Mouse (Mus musculus): Measurements from ENCODE around the gene Myh11.

The Myh11 gene

DNA sequence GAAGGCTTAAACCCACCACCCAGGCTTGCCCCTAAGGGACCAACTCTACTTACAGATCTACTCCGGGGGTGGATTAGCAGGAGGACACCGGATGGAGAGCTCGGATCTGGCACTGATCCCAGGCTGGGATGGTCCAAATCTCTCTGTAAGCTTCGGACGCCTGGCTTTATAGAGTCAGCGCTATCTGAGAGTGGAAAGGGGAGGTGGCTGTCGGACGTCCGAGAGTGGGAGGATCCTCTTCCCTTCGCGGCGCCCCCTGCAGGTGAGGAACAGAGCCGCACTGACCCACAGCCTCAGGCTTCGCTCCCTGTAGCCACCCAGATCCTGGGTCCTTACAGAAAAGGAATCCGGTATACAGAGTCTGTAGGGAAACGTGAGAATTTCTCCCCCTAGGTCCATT lies at the start of gene Myh11:
Gene Myh11, minus strand, starts transcription at position 150 of the 400 bp plus-strand sequence.
- peak; percentile 8 for DNase-seq

DNA sequence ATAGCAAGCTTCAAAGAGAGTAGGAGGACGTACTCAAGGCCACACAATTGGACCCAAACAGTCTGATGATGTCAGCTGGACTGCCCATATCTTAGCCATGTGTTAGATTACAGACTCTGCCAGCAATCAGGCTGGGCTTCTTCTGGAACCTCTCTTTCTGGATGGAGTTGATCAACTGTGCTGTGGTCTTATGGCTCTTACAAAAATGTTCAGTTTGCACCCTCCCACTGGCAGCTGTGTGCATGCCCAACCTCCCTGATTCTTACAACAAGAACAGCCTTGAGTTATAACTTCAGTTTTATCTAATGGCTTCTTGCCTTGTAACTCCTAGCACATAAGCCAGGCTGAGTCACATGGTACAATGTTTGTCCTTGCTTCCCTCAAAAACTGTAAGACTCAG lies 37.0 kb upstream of the Myh11 start:
- DNase-seq = no peak

DNA sequence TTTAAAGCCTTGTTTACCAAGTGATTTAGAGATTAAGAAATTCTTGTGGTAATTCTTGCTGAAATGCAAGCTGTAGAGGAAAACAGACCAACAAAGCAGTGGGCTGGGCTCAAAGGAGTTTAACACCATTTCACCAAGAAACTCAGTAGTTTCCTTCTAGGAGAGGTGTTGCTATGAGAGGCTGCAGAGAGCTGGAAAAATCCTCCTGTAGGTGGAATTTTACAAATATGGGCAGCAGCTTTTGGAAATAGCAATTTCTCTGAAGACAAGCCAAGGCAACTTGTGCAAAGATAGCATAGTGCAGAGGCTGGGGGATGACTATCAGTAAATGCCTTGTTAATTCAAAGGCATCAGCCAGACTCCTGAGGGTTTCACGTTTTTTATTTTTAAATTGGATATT lies 29.3 kb upstream of the Myh11 start:
- no peak for DNase-seq

DNA sequence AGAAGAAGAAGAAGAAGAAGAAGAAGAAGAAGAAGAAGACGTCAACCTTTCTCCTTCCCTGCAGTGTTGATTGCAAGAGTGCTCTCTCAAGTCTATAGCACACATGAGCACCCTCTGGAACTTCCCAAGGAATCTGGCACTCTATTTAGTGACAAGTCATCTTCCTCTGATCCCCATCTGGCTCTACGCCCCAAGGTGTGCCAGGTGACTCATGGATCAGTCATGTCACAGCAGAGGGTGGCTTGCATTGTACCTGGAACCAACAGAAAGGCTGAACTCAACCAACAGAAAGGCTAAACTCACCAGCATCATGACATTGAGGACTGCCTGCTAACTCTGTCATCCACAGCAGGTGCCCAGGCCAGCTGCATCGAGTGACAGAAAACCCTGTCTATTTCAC lies 28.5 kb upstream of the Myh11 start:
- no peak for DNase-seq

DNA sequence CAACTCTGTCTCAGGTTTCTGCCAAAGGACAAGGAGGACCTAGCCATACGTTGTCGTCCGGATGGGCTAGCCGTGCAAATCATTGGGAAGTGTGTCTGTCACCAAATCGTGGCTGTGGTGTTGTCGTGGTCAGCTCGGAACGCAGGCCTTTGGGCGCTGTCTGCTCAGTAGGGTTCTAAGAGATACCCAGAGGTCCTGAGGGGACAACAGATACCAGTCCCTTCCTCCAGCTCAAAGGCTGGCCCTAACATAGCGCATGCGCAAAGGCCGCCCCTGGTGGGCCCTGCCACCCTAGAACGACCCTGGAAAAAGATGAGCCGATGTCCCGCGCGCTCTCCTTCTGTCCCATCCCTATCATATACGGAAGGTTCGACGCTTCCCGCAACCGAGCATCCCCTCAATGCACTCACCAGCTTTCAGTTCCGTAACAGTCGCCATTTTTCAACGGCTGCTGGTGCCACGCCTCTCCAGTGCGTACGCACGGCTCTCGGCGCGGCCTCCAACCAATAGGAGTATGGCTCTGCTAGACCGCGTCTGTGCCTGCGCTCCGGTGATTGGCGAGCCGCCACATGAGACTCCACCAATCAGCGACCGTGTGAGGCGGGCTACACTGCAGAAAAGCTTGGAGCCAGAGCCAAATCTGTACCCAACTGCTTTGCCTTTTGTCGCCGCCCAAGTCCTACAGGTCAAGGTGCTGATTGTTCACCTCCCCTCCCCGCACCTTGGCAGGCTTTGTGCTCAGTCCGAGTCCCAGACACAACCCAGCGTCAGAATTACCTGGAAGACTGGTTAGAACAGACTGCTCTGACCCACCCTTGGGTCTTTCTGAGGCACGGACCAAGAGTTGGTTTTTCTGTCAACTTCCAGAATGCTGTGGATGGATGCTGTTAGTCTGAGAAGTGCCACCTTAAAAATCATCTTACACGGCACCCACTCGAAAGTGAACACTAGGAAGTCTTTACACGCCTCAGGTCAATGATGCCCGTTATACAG lies 26.0 kb upstream of the Myh11 start, which contains the start of gene Fopnl:
Gene Fopnl, minus strand, starts transcription at position 522 of the 993 bp plus-strand sequence.
- peak; percentile 99 for DNase-seq

DNA sequence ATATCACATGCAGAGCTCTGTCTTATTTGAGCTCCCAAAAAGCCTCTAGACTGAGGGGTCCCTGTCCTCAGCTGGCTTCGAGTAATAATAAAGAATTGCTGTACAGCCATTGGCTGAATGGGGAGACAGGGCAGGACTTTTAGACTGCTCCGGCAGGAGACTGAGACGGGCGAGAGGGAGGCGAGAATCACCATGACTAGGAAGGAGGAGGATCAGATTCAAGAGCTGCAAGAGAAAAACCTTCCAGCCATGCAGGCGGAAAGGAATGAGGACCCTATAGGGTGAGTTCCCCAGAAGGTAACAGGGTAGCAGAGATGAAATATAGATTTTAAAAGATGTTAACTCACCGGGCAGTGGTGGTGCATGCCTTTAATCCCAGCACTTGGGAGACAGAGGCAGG lies 21.7 kb upstream of the Myh11 start:
- no peak for DNase-seq

DNA sequence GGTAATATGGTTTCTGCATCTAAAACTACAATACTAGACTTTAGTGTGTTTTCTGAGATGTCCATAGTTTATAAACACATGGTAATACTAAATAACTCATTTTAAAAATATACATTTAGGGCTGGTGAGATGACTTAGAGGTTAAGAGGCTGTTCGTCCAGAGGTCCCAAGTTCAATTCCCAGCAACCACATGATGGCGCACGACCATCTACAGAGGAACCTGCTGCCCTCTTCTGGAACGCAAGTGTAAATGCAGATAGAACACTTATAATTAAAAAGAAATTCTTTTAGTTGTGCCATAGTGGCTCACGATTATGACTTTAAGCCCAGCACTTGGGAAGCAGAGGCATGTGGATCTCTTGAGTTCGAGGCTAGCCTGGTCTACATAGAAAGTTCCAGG lies 20.2 kb upstream of the Myh11 start:
- DNase-seq = no peak

DNA sequence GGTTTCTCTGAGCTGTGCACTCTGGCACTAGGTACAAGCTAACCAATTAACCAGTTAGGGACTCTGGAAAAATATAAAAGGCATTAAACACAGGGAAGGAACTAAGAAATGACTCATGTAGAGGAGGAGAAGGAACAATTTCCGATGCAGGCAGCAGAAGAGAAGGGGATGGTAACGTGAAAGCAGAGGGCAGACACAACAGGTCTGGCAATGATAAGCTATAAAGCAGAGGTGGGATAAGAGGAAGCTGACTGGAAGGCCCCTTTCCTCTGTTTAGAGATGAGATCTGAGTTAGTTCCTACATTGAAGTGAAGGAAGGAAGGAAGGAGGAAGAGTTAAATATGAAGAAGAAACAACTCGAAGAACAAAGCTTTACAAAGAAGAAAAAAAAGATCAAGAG lies 18.7 kb upstream of the Myh11 start:
- no peak for DNase-seq

DNA sequence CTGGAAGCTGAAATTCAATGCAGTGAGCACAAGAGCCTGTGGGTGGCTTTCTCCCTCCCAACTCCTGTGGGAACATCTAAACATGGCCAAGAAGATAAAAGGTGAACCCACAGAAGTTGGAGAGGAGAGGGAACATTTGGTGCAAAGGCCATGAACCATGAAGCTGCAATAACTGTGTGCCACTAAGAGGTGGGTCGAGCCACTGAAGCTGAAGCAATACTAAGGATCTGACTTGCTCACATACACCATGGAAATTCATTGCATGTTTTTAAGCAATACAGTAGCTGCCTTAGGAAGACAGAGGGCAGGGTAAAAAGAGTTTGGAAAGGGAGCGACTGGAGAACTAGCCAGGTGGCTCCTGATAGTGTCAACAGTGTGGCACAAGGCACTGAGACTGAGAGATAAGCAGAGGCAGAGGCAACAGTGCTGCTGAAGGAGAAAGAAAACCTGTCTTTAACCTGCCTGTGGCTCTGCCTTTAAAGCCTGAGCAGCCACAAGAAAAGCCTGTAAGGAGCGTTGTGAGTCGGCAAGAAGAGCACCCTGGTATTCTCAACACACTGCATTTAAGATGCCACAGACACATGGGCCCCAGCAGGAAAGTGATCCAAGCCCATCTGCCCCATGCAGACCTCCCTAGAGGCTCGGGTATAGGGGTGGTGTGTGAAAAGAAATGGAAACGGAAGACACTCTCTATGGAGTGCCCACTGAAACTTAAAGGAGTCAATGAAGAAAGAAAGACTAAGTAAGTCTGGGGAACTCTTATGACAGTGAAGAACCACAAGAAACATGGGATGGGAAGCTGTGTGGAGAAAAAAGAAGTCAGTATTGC lies 17.3 kb upstream of the Myh11 start:
- no peak for DNase-seq

DNA sequence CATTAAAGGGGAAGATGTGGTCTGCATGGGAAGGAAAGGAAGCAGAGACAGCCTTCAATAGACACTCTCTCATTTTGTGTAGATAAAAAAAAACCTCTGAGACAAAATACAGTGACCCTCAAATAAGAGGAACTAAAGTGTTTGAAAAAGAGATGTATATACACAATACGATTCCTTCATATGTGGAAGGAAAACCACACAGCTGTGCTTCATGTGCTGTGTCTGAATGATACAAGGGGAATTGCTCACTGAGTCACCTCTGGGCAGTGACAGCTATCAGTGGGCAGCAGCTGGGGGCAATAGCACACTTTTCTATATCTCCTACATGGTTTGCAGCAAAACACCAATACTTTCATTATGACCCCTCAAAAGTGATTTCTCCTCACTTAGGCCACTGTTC lies 16.2 kb upstream of the Myh11 start:
- no peak for DNase-seq

DNA sequence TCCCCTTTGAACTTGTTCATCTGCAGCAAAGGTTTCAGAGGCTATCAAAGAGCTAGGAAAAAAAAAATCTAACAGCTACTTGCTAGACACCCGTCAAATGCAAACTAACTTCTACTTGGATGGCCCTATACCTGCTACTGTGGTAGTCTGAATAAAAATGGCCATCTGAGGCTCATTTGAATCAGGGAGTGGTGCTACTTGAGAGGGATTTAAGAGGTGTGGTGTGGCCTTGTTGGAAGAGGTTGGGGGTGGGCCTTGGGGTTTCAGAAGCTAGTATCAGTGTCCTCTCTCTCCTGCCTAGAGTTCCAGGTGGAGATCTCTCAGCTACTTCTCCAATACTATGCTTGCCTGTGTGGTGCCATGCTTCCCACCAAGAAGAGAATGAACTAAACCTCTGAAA lies 15.3 kb upstream of the Myh11 start:
- DNase-seq = no peak

DNA sequence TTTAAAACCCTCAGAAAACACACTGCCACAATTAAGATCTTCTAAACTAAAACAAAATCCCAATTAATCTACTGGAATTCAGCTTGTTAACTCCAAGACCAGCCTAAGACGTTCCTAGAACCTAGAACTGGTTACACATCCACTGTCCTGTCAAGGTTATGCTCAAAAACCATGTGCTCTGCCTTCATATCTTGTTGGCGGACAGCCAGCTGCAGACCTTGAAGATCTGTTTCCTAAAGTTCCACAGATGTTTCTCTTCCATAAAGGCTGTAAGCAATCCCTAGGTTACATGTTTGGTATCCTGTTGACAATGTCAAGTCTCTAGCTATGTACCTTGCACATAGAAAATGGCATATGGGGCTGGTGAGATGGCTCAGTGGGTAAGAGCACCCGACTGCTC lies 13.6 kb upstream of the Myh11 start:
- no peak for DNase-seq

DNA sequence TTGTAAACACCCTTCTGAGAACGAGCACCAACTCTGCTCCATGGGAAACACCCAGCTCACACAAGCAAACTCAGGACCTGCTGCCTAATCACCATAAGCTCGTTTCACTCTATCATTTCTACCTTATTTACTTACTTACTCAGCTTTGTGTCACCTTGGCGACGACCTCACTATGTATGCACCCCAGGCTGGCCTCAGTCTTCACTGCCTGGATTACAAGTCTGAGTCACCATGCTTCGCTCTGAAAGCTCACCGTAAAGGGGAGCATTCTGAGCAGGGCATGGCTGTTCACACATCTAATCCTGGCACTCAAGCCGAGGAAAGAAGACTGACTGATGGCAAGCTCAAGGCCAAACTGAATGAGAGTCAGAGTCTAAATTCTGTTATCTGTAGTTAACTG lies 12.5 kb upstream of the Myh11 start:
- DNase-seq = no peak

DNA sequence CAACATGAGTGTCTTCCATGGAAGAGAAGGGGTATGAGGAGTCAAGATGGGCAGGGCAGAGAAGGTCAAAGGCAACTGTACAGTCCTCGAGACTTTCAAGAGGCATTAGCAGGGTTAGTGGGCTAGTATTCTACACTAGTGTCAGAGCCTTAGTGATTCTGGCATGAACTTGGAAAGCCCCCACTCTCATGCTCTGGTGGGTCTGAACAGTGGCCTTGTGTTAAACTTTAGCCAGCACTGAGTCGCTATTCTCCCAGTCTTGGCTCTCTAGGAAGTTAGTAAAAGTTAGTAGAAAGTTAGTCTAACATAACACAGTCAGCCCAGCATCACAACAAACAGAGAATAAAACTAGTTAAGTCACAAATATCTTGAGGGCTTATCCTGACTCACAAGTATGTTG lies 12.0 kb upstream of the Myh11 start:
- no peak for DNase-seq

DNA sequence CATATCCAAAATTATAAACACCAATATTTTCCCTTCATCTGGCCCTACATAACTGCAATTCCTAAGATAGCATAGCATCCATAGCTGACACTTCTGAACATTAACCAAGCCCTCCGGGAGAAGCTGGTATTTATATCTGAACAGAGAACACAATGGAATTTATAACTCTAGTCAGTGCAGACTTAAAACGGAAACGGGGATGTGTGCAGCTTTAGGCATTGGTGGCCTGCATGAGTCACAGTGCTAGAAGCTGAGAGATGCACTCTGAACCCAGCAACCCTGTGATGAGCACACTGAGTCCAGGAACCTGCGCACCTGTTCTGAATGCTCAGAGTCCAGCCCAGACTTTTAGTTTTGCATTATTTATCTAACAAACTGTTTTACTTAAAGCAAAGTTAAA lies 7.3 kb upstream of the Myh11 start:
- no peak for DNase-seq

DNA sequence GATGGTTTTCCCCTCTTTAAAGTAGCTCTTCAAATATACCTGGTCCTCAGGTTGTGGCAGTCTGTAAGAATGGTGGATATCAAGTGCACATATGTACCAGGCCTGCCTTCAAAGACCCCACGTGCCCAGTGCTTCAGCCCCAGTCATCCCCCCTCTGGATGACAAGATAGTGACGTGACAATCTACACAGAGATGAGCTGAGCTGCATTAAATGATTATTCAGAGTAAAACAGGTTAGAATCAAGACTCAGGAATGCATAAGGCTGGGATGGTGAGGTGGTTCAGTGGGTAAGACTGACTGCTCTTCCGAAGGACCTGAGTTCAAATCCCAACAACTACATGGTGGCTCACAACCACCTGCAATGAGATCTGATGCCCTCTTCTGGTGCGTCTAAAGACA lies 6.6 kb upstream of the Myh11 start:
- DNase-seq = no peak

DNA sequence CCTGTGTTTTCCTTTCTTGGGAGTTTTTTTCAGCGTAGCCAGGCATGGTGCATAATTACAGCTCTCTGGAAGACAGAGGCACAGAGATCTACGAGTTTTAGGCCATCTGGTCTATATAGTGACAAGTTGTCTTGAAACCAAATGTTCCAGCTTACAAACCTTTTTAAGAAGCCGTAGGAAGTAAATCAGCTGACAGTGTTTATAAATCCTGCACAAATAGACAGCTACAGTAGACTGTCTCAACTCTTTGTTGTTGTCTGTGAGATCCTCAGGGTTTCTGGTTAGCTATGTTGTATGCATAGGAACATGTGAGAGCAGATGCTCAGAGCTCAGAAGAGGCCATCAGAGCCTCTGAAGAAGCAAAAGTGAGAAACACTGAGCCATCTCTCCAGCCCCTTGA lies 6.0 kb upstream of the Myh11 start:
- no peak for DNase-seq

DNA sequence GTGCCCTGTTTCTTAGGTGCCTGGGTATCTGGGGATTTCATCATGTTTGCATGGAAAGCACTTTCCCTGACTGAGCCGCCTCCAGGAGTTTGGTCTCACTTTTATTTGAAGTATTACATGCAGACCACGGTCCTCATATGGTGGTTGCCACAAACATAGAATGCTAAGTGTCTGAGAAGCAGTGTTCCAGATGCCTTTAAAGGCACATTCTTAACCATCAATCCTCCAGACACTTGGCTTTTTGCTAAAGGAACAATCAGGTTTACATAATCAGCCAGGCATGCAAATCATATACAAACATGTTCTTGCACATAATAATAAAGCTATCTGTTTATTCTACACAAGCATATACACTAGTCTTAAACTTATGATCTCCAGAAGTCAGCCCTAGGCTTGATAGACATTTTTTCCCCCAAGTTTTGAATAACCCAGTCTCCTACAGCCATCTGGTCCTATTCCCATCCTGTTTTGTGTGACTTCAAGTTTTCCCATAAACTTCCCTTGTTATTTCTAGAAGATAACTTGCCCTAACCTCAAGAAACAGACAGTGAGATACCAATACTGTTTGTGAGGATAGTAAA lies 5.5 kb upstream of the Myh11 start:
- DNase-seq = no peak

DNA sequence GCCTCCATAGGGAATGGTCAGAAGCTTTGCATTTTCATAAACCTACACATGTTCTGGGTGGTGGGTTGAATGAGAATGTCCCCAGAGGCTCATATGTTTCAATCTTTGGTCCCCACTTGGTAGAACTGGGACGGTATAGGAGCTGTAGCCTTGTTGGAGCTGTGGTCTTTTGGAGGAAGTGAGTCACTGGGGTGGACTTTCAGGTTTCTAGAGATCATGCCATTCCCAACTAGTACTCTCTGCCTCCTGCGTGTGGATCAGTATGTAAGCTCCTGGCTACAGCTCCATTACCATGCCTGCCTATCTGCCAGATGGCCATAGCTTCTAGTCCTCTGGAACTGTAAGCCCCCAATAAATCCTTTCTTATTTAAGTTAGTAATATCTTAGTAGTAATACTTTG lies 4.1 kb upstream of the Myh11 start:
- DNase-seq = no peak

DNA sequence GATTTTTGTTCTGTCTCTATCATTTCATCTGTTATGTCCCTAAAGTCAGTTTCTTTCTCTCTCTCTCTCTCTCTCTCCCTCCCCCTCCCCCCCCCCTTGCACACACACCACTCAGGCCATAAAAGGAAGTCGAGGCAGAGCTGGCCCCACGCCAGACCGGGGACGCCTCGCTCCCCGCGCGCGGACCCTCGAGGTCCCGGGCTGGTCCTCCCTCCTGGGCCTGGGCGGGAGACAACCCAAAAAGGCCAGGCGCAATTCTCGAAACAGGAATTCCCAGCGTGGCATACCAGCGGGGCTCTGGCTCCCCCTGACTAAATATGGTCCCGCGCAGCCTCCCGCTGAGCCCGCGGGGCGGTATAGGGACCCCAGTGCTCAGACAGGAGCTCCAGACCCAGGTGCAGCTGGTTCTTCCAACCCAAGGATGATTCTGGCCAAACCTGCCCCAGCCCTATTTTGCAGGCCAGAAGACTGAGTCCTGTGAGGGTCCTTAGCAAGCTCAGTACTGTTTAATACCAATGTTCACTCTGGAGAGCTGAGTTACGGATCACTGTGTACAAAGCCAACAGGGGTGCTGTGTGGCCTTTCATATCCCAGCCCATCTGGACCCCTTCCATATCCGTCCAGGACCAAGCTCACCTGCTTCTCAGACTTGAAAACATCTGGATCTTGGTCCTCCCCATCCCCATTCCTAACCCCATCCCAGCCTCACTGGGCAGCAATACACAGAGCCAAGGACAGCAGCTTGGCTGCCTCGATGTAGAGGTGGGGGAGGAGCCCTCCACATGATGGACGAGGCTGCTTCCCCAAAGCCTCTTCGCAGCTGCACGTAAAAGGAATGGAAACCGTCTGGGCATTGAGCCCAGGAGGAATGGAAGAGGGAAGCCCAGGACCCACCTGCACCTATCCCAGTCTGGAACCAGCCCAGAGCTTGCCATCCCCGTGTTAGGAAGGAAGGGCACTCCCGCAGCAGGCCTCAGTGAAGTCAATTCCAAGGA lies 1.3 kb upstream of the Myh11 start:
- no peak for DNase-seq

DNA sequence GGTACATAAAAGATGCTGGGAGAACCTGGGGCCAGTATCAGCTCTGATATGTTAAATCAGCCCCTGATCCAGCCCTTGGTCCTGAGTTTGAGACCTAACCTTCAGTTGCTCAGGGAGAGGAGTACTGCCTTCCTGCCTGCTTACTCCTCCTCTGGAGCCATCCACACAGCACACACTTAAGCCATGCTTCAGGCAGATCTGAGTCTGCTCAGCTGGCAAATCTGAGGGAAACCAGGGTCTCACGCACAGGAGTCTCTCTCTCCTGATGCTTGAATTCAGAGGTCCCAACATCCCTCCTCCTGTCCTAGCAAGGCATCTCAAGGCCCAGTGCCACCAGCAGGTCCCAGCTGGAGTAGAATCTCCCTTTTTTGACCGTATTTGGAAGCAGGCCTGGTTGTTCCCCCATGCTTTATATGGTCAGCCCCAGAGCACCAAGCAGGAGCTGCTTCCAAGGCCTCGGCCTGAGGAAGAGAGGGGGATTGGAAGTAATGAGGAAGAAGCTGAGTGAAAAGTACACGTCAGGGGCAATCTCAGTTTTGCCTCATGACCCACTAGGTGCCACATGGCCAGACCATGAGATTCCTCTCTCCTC lies 18.7 kb downstream of the Myh11 start:
- no peak for DNase-seq

All from cerebellum, adult 11 months (tissue).